Mouse (Mus musculus) heart, embryonic 14.5 days (tissue): ENCODE data around the gene Bag1. TPM values are rescaled to one million over a fixed set of nuclear protein-coding genes. Genes with fewer than 3 reads are reported as not detected.
A peak's percentile ranks its signal among the peaks of the same experiment; 100 is the strongest.

Experiments used
- ATAC-seq: fragments of 200-750 bp; cut with Nextera tagmentation; 2 replicates; pipeline ENCODE4 v1.8.0; 2017; ENCODE audit warnings: low read depth, moderate TSS enrichment; ENCODE audit not compliant: insufficient number of reproducible peaks, insufficient read depth, low FRiP score
- H3K27ac ChIP-seq, 2 experiments: fragments of 200-500 bp in 1 of 2; fragments of 300-500 bp in 1 of 2; sonication (generic) in 1 of 2; replicated peaks in 1 of 2; 2 replicates each; pipeline ENCODE4 v1.5.1; 2012 to 2014; ENCODE audit warnings: low read depth in 2 of 2, low read length in 2 of 2, control low read depth in 1 of 2, mild to moderate bottlenecking in 1 of 2, mixed read lengths in 1 of 2; ENCODE audit not compliant: control insufficient read depth in 1 of 2, insufficient read depth in 1 of 2
- H3K27me3 ChIP-seq: fragments of 300-500 bp; sonication (generic); 2 replicates; pipeline ENCODE4 v1.6.1; 2014; ENCODE audit warnings: mild to moderate bottlenecking, low read length, control low read depth; ENCODE audit not compliant: control insufficient read depth, insufficient read depth
- H3K36me3 ChIP-seq: fragments of 300-500 bp; sonication (generic); 2 replicates; pipeline ENCODE4 v1.6.1; 2014; ENCODE audit warnings: mild to moderate bottlenecking, control low read depth, low read length, mixed read lengths; ENCODE audit not compliant: control insufficient read depth, insufficient read depth
- H3K4me1 ChIP-seq, 2 experiments: fragments of 200-500 bp in 1 of 2; fragments of 300-500 bp in 1 of 2; sonication (generic) in 1 of 2; 2 replicates each; pipeline ENCODE4 v1.6.1; 2012 to 2014; ENCODE audit warnings: low read length in 2 of 2, control low read depth in 1 of 2, mixed read lengths in 1 of 2; ENCODE audit not compliant: control insufficient read depth in 2 of 2, insufficient read depth in 2 of 2
- H3K4me2 ChIP-seq: fragments of 300-500 bp; sonication (generic); 2 replicates; pipeline ENCODE4 v1.6.1; 2014; ENCODE audit warnings: mild to moderate bottlenecking, low read length
- H3K4me3 ChIP-seq, 2 experiments: fragments of 200-500 bp in 1 of 2; fragments of 300-500 bp in 1 of 2; sonication (generic) in 1 of 2; 2 replicates each; pipeline ENCODE4 v1.5.1; 2012 to 2014; ENCODE audit warnings: low read length in 2 of 2, mild to moderate bottlenecking in 2 of 2, control low read depth in 1 of 2, low read depth in 1 of 2, moderate library complexity in 1 of 2; ENCODE audit not compliant: control insufficient read depth in 1 of 2, insufficient read depth in 1 of 2
- H3K9ac ChIP-seq: fragments of 300-500 bp; sonication (generic); 2 replicates; pipeline ENCODE4 v1.6.1; 2014; ENCODE audit warnings: mild to moderate bottlenecking, low read length
- H3K9me3 ChIP-seq: fragments of 300-500 bp; sonication (generic); 2 replicates; pipeline ENCODE4 v1.6.1; 2016; ENCODE audit warnings: low read length, control low read depth; ENCODE audit not compliant: control insufficient read depth
- WGBS: fragments of 180-500 bp; shearing (Covaris S2); extraction: QIAGEN DNeasy Blood & Tissue Kit; methylation state at CpG from one replicate; pipeline ENCODE4 v1.1.7; 2014; 5-methylcytosine and 5-hydroxymethylcytosine counted together
- polyA plus RNA-seq: library from polyadenylated mRNA; unstranded; fragments of >200 nt; fragmentation: Nextera tagmentation; extraction: Ambion mirVana; gene quantifications from 2 replicates; pipeline ENCODE4 v1.2.1, GENCODE M21; 2014

The Bag1 gene
- polyA plus RNA-seq, 1 experiment from 2014 or later = 211 TPM

DNA sequence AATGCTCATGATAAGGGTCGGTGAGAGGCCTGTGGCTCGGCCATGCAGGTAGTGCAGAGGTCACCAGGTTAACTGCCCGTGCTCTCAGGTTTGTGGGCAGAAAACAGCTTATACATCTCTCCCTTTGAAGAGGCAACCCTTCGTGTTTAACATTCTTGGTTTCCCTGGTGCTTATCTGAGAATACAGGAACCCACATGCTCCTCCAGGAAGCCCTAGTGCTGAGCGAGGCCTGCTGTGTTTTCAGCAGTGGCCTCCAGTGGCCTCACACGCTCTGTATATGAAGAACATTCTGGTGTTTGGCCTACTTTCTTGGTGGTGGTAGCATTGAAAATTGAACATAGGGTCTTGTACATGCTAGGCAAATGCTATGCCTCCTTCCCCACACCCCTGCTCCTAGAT lies 7.8 kb upstream of the Bag1 start:
- 62% methylated on average over 6 of the region's 6 CpGs for WGBS
- peaks cover 90% of the 10 kb centered on the region for H3K36me3 ChIP-seq

DNA sequence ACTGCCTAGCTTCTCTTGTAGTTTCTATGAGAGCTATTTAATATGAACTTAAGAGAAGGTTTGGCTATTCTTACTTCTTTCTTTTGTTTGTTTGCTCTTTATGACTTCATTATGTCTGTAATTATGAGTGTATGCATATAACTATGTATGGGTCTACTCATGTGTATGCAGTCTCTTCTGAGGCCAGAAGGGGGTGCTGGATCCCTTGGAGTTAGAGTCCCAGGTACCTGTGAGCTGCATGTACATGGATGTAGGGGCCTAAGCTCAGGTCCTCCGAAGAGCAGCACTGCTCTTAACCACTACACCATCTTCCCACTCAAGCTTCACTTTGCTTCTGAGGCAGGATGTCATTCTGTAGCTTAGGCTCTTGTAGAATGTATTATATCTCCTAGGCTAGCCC lies 5.4 kb upstream of the Bag1 start:
- H3K4me3 ChIP-seq = no peak overlapping the region
- 89% methylated on average over 1 of the region's 1 CpGs for WGBS
- H3K27ac ChIP-seq = no peak overlapping the region
- H3K9me3 ChIP-seq = no peaks in the 10 kb centered on the region
- peaks cover 76% of the 10 kb centered on the region for H3K36me3 ChIP-seq
- H3K27me3 ChIP-seq = no peaks in the 10 kb centered on the region
- H3K4me1 ChIP-seq = peaks cover 0 to 10% of the 10 kb centered on the region in 2 experiments; a peak in 3 of 4 replicates
- no peak for ATAC-seq
- no peak overlapping the region for H3K9ac ChIP-seq
- no peak overlapping the region for H3K4me2 ChIP-seq

More for the DNA sequence above, 7.8 kb upstream of the Bag1 start:
- Histone ChIP-seq H3K9me3 (no peaks in the 10 kb centered on the region), H3K27ac (no peak overlapping the region), H3K4me2 (no peak overlapping the region), H3K9ac (no peak overlapping the region), H3K4me3 (no peak overlapping the region), H3K27me3 (no peaks in the 10 kb centered on the region), H3K4me1 (no peaks in the 10 kb centered on the region)
- ATAC-seq = no peak

DNA sequence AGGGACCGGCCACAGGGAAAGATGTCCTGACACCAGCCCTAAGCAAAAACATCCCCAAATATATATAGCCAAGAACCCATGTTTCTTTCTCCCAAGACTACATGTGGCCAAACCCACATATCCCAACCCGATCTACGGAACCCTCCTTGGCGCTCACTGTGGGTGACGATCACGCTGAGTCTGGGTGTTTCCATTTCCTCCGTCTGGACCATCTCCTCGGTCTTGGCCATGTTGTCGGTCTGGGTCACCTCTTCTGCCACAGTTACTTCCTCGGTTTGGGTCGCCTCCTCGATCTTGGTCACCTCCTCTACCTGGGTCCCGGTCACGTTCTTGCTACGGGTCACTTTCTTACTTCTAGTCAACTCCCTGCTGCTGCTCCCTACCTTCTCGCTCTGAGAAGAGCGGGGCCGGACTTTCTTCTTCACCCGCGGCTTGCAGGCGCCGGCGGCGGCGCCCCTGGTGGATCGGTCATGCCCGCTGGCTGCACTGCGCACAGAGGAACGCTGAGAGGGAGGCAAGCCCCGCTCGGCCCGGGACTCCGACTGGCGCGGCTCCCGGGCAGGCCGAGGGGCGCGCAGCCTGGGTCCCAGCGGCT lies 432 bp downstream of the Bag1 start:
- peak overlapping the region; percentile 82 for H3K4me2 ChIP-seq
- H3K4me3 ChIP-seq = peak overlapping the region; percentile 69 to 87
- ATAC-seq = peak; percentile 19; the same call in 1 of the 2 replicates
- H3K27ac ChIP-seq = peak overlapping the region; percentile 73 to 89
- H3K36me3 ChIP-seq = peaks cover 58% of the 10 kb centered on the region
- no peaks in the 10 kb centered on the region for H3K27me3 ChIP-seq
- WGBS = under 1% methylated on average over 40 of the region's 40 CpGs
- H3K9ac ChIP-seq = peak overlapping the region; percentile 93
- peaks cover 2 to 24% of the 10 kb centered on the region in 2 experiments; a peak in 3 of 4 replicates for H3K4me1 ChIP-seq
- H3K9me3 ChIP-seq = no peaks in the 10 kb centered on the region

DNA sequence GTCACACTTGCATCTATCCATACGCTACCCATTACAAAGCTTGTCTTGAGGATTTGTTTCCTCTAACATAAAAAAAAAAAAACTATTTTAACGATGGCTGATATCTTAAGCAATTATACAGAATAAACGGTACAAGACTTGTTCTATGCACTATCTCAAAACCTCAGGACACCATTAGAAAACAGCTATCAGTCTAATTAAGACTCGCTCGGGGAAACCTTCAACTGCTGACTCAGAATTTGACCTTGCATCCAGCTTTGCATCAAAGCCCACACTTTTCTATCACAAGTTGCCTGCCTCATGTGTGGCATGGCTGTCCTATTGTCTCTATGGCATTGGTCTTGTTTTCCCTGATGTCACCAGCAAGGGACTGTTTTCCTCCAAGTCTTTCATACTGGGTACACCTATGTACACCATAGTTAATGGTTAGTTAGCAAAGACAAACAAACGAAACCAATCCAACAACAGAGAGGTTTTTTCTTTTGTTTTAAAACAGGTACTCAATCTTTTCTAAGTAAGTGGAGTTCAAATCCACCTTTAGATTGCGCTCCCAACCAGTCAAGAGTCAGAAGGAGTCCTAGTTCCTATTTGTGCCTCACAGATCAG lies 1.5 kb downstream of the Bag1 start:
- peaks cover 2 to 24% of the 10 kb centered on the region in 2 experiments; a peak in 3 of 4 replicates for H3K4me1 ChIP-seq
- WGBS = 81% methylated on average over 7 of the region's 7 CpGs
- H3K9ac ChIP-seq = peak overlapping the region; percentile 93
- peak overlapping the region; percentile 69 to 87; a peak in 3 of 4 replicates for H3K4me3 ChIP-seq
- ATAC-seq = no peak
- no peaks in the 10 kb centered on the region for H3K27me3 ChIP-seq
- H3K4me2 ChIP-seq = peak overlapping the region; percentile 82
- peaks cover 63% of the 10 kb centered on the region for H3K36me3 ChIP-seq
- no peaks in the 10 kb centered on the region for H3K9me3 ChIP-seq
- no peak overlapping the region for H3K27ac ChIP-seq

DNA sequence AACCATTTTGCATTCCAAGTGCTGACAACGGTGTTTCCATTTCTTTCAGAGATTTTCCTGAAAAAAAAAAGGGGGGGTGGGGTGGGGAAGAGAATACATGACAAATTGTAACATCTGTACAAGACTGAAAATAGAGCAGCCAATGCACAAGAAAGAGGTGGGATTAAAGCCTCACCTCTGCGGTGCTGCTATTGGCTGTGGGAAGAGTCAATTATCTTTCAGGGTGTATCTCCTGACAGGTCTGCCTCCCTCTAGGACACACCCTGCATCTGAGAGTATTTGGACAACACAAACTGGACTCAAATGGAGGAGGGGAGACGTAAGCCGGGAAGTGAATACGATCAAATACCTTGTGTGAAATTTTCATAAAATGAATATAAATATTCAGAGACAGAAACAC lies 4.4 kb downstream of the Bag1 start:
- Histone ChIP-seq H3K9ac (no peak overlapping the region), H3K4me1 (peaks cover 2 to 14% of the 10 kb centered on the region in 2 experiments; a peak in 3 of 4 replicates), H3K9me3 (peaks cover 8% of the 10 kb centered on the region), H3K27ac (no peak overlapping the region), H3K4me3 (no peak overlapping the region), H3K36me3 (peaks cover 75% of the 10 kb centered on the region), H3K27me3 (no peaks in the 10 kb centered on the region), H3K4me2 (no peak overlapping the region)
- WGBS = 97% methylated on average over 5 of the region's 5 CpGs
- no peak for ATAC-seq

DNA sequence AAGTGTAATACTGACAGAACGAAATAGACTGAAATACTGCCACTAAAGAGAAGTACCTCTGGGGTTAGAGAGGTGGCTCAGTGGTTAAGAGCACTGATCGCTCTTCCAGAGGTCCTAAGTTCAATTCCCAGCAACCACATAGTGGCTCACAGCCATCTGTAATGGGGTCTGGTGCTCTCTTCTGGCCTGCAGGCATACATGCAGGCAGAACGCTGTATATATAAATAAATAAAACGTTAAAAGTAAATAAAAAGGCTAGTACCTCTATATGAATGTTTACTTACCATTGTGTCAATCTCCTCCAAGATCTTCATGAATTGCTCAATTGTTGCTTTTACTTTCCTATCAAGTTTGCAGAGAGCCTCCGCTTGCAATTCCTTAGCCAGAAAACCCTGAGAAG lies 9.3 kb downstream of the Bag1 start:
- peaks cover 96% of the 10 kb centered on the region for H3K36me3 ChIP-seq
- H3K27me3 ChIP-seq = no peaks in the 10 kb centered on the region
- peaks cover 8% of the 10 kb centered on the region for H3K9me3 ChIP-seq
- no peak overlapping the region for H3K9ac ChIP-seq
- no peak overlapping the region for H3K4me3 ChIP-seq
- WGBS = 93% methylated on average over 5 of the region's 5 CpGs
- H3K4me1 ChIP-seq = no peaks in the 10 kb centered on the region
- ATAC-seq = no peak
- H3K27ac ChIP-seq = no peak overlapping the region
- no peak overlapping the region for H3K4me2 ChIP-seq

DNA sequence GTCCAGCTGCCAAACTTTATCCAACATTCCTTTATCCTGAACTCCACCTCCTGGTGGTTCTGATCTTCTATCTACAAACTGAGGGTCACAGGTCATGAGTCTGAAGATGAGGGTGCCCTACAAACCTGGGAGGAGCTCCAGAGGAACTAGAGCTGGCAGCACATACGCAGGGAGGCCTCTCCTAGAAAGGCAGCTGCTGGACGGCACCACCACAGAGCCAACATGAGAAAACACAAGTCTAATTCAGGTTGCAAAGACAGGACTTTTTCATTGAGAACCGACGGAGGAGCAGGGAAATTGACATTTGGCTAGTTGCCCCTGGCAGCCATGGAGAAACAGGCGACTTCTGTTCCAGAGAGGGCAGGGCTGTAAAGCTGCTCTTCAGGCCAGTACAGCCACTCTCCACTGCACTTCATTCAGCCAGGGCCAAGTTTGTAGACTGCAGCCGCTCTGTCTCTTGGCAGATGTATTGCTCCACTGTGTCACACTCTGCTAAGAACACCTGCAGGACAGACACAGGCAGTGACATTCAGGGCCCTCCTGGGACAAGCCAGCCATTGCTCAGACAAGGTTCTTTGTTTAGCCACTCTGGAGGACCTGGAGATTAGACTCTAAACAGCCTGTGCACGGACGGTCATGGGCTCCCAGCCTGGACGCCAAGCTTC lies 11.8 kb downstream of the Bag1 start:
- H3K27me3 ChIP-seq = no peaks in the 10 kb centered on the region
- ATAC-seq = no peak
- peaks cover 8% of the 10 kb centered on the region for H3K9me3 ChIP-seq
- no peak overlapping the region for H3K9ac ChIP-seq
- H3K4me1 ChIP-seq = no peaks in the 10 kb centered on the region
- H3K27ac ChIP-seq = no peak overlapping the region
- no peak overlapping the region for H3K4me3 ChIP-seq
- WGBS = 87% methylated on average over 9 of the region's 9 CpGs
- H3K36me3 ChIP-seq = peaks cover 89% of the 10 kb centered on the region
- H3K4me2 ChIP-seq = no peak overlapping the region
